Mouse (Mus musculus) inflammation-experienced regulatory T-cells (primary cell): ENCODE results near the gene Lmbr1. TPM values are rescaled to one million over a fixed set of nuclear protein-coding genes. Genes with fewer than 3 reads are reported as not detected.

ENCODE experiments used
- polyA plus RNA-seq, 2 experiments: library from polyadenylated mRNA; unstranded; fragments of 100-300 nt; shearing (Covaris generic); gene quantifications; one replicate each; pipeline ENCODE4 v1.2.1; 2017

The Lmbr1 gene
- polyA plus RNA-seq = 1 to 10 TPM; 2.3 TPM

DNA sequence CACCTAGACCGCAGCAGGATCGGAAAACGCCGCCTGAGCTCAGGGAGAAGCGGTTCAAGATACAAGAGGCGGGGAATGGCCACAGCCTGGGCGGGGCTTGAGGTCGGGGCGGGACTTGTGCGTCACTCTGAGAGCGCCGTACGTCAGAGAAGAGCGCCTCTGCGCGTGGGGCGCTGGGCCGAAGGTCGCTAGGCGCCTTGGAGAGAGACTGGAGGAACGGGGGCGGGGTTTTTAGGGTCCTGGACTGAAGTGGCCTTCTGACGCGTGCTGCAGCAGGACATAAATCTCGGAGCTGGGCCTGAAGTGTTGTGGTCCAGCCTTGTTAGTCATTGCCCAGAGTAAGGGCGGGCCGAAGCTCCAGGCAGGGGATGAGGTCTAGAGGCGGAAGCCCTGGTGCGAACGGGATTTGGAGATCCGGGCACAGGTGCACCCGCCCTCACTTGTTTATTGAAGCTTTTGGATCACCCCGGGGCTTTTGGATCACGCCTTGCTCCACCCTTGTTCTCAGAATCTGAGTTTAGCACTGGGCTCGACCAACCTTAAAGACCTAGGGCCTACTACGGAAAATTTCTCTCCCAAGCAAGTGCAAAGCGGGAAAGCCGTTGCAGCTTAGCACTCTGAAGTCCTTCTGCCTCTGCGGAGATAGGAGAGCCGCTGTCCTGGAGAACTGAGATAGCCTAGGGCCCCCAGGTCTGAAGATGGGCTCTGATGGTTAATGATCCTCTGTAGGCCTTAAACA lies at the start of gene Lmbr1:
Gene Lmbr1 (minus strand): TSS at position 93 of the 739 bp plus-strand sequence.

DNA sequence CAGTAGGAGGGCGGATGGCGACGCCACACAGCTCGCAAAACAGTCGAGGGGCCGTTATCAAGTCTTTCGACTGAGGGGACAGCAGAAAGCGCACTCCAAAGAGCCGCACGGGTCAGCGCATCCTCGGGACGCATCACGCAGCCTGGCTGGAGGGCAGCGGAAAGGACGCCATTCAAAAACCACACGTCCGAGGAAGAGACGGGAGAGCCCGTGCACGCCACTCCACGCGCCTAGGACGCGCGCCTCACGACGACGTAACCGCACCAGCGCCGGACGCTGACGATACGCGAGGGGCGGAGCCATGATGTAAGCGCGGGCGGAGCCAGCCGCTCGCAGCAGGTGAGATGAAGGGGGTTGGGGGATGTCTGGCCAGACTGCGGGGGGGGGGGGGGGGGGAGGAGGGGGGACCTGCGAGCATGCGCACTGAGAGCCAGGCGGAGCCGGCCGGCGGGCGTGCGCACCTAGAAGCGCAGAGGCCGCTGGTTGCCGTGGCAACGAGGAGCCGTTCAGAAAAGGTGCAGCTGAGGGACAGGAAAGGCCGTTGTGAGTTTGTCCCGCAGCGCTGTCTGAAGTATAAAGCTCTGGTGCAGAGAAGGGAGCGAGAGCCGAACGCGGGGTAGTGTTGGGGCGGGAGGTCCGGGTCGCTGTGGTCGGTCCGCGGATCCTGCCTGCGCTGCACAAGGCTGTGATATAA lies 182.5 kb downstream of the Lmbr1 start, which contains the start of gene Rnf32:
Gene Rnf32 (plus strand): TSS at position 423 of the 694 bp plus-strand sequence.

Other genes with a start within 250 kb of the Lmbr1 start
- 1 to 10 TPM; 1.6 to 5.6 TPM for gene Rnf32, start 182.4 kb downstream of the Lmbr1 start, polyA plus RNA-seq
- 10 to 100 TPM; 31.4 to 43.1 TPM for gene Nom1, start 56.3 kb upstream of the Lmbr1 start, polyA plus RNA-seq
- under 1 TPM in 1 of 2 experiments, not detected in 1; 0.16 TPM for gene Mnx1, start 100.1 kb upstream of the Lmbr1 start, polyA plus RNA-seq
- 10 to 100 TPM; 51.0 to 61.7 TPM for gene Ube3c, start 190.9 kb upstream of the Lmbr1 start, polyA plus RNA-seq